Comparison of ENCODE assay signal across 8 mouse cellular contexts in the genomic region with DNA sequence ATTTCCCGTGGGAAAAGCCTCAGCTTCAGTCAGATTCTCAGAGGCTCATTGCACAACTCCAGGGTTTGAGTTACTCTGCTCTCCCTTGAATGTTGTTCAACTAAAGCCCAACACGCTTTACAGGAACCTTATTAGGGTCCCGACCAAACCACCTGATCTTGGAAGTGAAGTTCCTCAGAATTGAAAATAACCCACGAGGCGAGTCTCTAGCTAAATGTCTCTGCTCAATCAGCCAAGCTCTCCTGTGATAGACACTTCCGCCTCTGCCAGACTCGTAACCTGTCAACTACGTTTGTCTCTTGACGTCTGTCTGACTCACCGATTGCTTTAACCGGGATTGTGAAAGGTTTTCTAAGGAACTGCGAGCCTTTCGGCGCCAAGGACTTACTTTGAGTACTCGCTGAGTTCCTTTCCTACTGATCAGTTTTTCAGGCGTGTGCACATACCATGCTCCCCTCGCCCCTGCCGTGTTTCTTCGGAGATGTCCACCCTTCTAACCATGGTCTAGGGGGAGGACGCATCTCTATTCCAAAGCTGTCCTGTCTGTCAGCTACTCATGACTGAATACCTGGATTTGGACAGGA. TPM values are rescaled to one million over a fixed set of nuclear protein-coding genes. Genes with fewer than 3 reads are reported as not detected.
A peak's percentile ranks its signal among the peaks of the same experiment; 100 is the strongest.
DNase-seq lines count a peak whose midpoint lies in the region; ATAC-seq lines count a peak whose summit lies in the region.

No protein-coding gene starts in this region.

- DNase-seq in kidney, postnatal 10 days, result no peak
- DNase-seq in fibroblast of lung, adult 2 months (ENCODE audit: low read depth), result peak; percentile 87
- peak; percentile 48 for DNase-seq in liver, embryonic 13.5 days
- no peak for DNase-seq in cerebellum, postnatal 14 days

- 0 out of 2 replicates have a peak overlapping the region, but pooled peaks have one; percentile 31 for H3K27ac ChIP-seq in kidney, embryonic 14.5 days (ENCODE audit: low read depth, low read length)
- no peak overlapping the region for H3K27ac ChIP-seq in hindbrain, embryonic 12.5 days
- H3K27ac ChIP-seq in liver, embryonic 13.5 days, result peak overlapping the region; percentile 92

- peak overlapping the region; percentile 79 for H3K9ac ChIP-seq in kidney, embryonic 14.5 days (ENCODE audit: low read depth, low read length)
- peak overlapping the region; percentile 56 for H3K9ac ChIP-seq in hindbrain, embryonic 12.5 days
- peak overlapping the region; percentile 77 for H3K9ac ChIP-seq in liver, embryonic 13.5 days

- H3K9me3 ChIP-seq in kidney, embryonic 14.5 days (ENCODE audit: control insufficient read depth, low read length), result no peaks in the 10 kb centered on the region
- no peaks in the 10 kb centered on the region for H3K9me3 ChIP-seq in hindbrain, embryonic 12.5 days (replicated peaks)
- no peaks in the 10 kb centered on the region for H3K9me3 ChIP-seq in liver, embryonic 13.5 days (replicated peaks)

- H3K27me3 ChIP-seq in kidney, embryonic 14.5 days (ENCODE audit: control insufficient read depth, insufficient read depth, low read length), result no peaks in the 10 kb centered on the region
- peaks cover 4% of the 10 kb centered on the region; the same call in 1 of the 2 replicates for H3K27me3 ChIP-seq in hindbrain, embryonic 12.5 days
- no peaks in the 10 kb centered on the region for H3K27me3 ChIP-seq in liver, embryonic 13.5 days

- H3K36me3 ChIP-seq in kidney, embryonic 14.5 days (ENCODE audit: control insufficient read depth, insufficient read depth, low read length), result no peaks in the 10 kb centered on the region
- no peaks in the 10 kb centered on the region for H3K36me3 ChIP-seq in hindbrain, embryonic 12.5 days
- H3K36me3 ChIP-seq in liver, embryonic 13.5 days, result no peaks in the 10 kb centered on the region

- peak overlapping the region; percentile 79 for H3K4me2 ChIP-seq in kidney, embryonic 14.5 days (replicated peaks; ENCODE audit: low read depth, low read length)
- peak overlapping the region; percentile 83 for H3K4me2 ChIP-seq in hindbrain, embryonic 12.5 days (replicated peaks)
- peak overlapping the region; percentile 85 for H3K4me2 ChIP-seq in liver, embryonic 13.5 days

- H3K4me3 ChIP-seq in kidney, embryonic 14.5 days (ENCODE audit: low read length), result peak overlapping the region; percentile 78
- peak overlapping the region; percentile 85 for H3K4me3 ChIP-seq in hindbrain, embryonic 12.5 days
- peak overlapping the region; percentile 78 for H3K4me3 ChIP-seq in liver, embryonic 13.5 days (replicated peaks)

- 2% methylated on average over 20 of the region's 20 CpGs for WGBS in kidney, embryonic 14.5 days
- WGBS in hindbrain, embryonic 12.5 days, result 2% methylated on average over 20 of the region's 20 CpGs
- under 1% methylated on average over 20 of the region's 20 CpGs for WGBS in liver, embryonic 13.5 days (ENCODE audit: insufficient replicate concordance)

- H3K4me1 ChIP-seq in kidney, embryonic 14.5 days (ENCODE audit: control insufficient read depth, insufficient read depth, low read length), result 0 out of 2 replicates have a peak, but pooled peaks cover 6% of the 10 kb centered on the region
- peaks cover 12% of the 10 kb centered on the region for H3K4me1 ChIP-seq in hindbrain, embryonic 12.5 days
- peaks cover 30% of the 10 kb centered on the region for H3K4me1 ChIP-seq in liver, embryonic 13.5 days (replicated peaks)

- ATAC-seq in kidney, embryonic 14.5 days (ENCODE audit: low FRiP score, low TSS enrichment), result peak; percentile 65; the same call in 1 of the 2 replicates
- ATAC-seq in activated CD4-positive, CD25-positive, alpha-beta regulatory T cell, adult 4 months, result peak; percentile 57
- ATAC-seq in hindbrain, embryonic 12.5 days (ENCODE audit: low FRiP score), result no peak
- ATAC-seq in liver, embryonic 13.5 days (ENCODE audit: low read depth), result peak; percentile 60
- peak; percentile 61 for ATAC-seq in monocyte, adult 5-6 weeks (replicated peaks; ENCODE audit: insufficient number of reproducible peaks, low FRiP score, low TSS enrichment, poor library complexity, severe bottlenecking)

RNA-seq across cellular contexts. Expression of gene Zkscan6, which starts 0.6 kb away (rescaled TPM):
- polyA plus RNA-seq in kidney, embryonic 14.5 days (2014; fragmentation: Nextera tagmentation; extraction: Ambion mirVana), result 10.4 and 13.4 TPM in 2 replicates
- 10 to 100 TPM in 1 of 2 experiments, 1 to 10 TPM in 1; 9.2 to 10.5 TPM for polyA plus RNA-seq in activated CD4-positive, CD25-positive, alpha-beta regulatory T cell, adult 4 months (2017; shearing (Covaris generic))
- 16.9 and 18.4 TPM in 2 replicates for polyA plus RNA-seq in hindbrain, embryonic 12.5 days (2016; fragmentation: Nextera tagmentation; extraction: Ambion mirVana)
- polyA plus RNA-seq in liver, embryonic 13.5 days (2015; fragmentation: Nextera tagmentation; extraction: Ambion mirVana), result 6.8 and 6.9 TPM in 2 replicates
- total RNA-seq in monocyte, adult 5-6 weeks (2017), result 32.9 to 38.3 TPM (median 37.8 TPM) in 3 replicates

RNA-seq across cellular contexts. Expression of gene Map2k4, which starts 18.3 kb away (rescaled TPM):
- polyA plus RNA-seq in kidney, embryonic 14.5 days (2014; fragmentation: Nextera tagmentation; extraction: Ambion mirVana), result 58.0 and 82.5 TPM in 2 replicates
- polyA plus RNA-seq in activated CD4-positive, CD25-positive, alpha-beta regulatory T cell, adult 4 months (2017; shearing (Covaris generic)), result 10 to 100 TPM; 19.1 to 20.3 TPM
- 68.7 and 73.4 TPM in 2 replicates for polyA plus RNA-seq in hindbrain, embryonic 12.5 days (2016; fragmentation: Nextera tagmentation; extraction: Ambion mirVana)
- 35.3 and 42.9 TPM in 2 replicates for polyA plus RNA-seq in liver, embryonic 13.5 days (2015; fragmentation: Nextera tagmentation; extraction: Ambion mirVana)
- total RNA-seq in monocyte, adult 5-6 weeks (2017), result 34.9 to 40.8 TPM (median 36.3 TPM) in 3 replicates

Comparison
In these comparisons a context has a peak if more than half of its experiments do, and no peak if none do; other contexts are left out.
1. DNase-seq: peak in fibroblast of lung, adult 2 months (single experiment) and liver, embryonic 13.5 days (single experiment); none in kidney, postnatal 10 days (single experiment) and cerebellum, postnatal 14 days (0 of 2).
2. Peak in every context shown above with its lines, with median percentiles within 50 percentile points of each other: H3K4me2 ChIP-seq, H3K4me3 ChIP-seq and H3K9ac ChIP-seq.